Mouse (Mus musculus) heart, postnatal 36 days (tissue): Measurements from ENCODE around the gene 1810009A15Rik. TPM values are rescaled to one million over a fixed set of nuclear protein-coding genes. Genes with fewer than 3 reads are reported as not detected.
A peak's percentile ranks its signal among the peaks of the same experiment; 100 is the strongest.
"Not testable (repeated sequence)": the region's sequence is repeated elsewhere in the genome, so short reads cannot be mapped to it uniquely, and the experiment has no call there.

Experiments
- DNase-seq, 2 experiments: peaks; one replicate each; pipeline ENCODE4 v3.0.0; 2021 to 2022
- intact Hi-C: fragments of 180-260 bp; cut with DNase I; formaldehyde crosslinking; loops from one replicate; pipeline ENCODE4 v1.15.1; 2025
- total RNA-seq, 2 experiments: library from RNA; stranded (reverse); gene quantifications; 2 replicates each; pipeline ENCODE4 v1.2.3; 2021

1810009A15Rik gene
- total RNA-seq, 2 experiments from 2014 or later, result 18.7 to 20.4 TPM

- no peak for DNase-seq
- intact Hi-C loops, result no loop called here
Measured at GRCm38 (mm10) chr19:8872266-8872840, 16.3 kb upstream of the 1810009A15Rik start.

GRCm38 (mm10) chr19:8875031-8875430 is 13.6 kb upstream of the 1810009A15Rik start:
- intact Hi-C loops, result no loop called here

GRCm38 (mm10) chr19:8880311-8881033 is 8.2 kb upstream of the 1810009A15Rik start, which contains the start of gene Uqcc3:
Gene Uqcc3, minus strand, starts transcription at chr19:8880923.
- intact Hi-C loops, result no loop called here
- DNase-seq, result peak; percentile 87 to 90

More at GRCm38 (mm10) chr19:8875031-8875430, 13.6 kb upstream of the 1810009A15Rik start:
- DNase-seq, result no peak

- intact Hi-C loops, result no loop called here
- DNase-seq, result no peak
Measured at GRCm38 (mm10) chr19:8881034-8881392, 7.6 kb upstream of the 1810009A15Rik start.

GRCm38 (mm10) chr19:8883616-8884015 is 5.0 kb upstream of the 1810009A15Rik start, which contains the start of the genes Lbhd1 and Gm49403:
Gene Lbhd1, plus strand, starts transcription at chr19:8883732.
Gene Gm49403, plus strand, starts transcription at chr19:8883930.
- intact Hi-C loops, result no loop called here
- DNase-seq, result no peak

- no peak for DNase-seq
- intact Hi-C loops, result no loop called here
Measured at GRCm38 (mm10) chr19:8886916-8887584, 1.6 kb upstream of the 1810009A15Rik start.

- intact Hi-C loops, result no loop called here
Measured at GRCm38 (mm10) chr19:8887585-8888463, 829 bp upstream of the 1810009A15Rik start.

GRCm38 (mm10) chr19:8892829-8893766 is 4.4 kb downstream of the 1810009A15Rik start, which contains the start of gene Ints5:
Gene Ints5, plus strand, starts transcription at chr19:8893005.
- intact Hi-C loops, result loop anchor here (2.0 kb wide), 1 partner anchor 48 kb away; the partner anchor contains the start of gene Mta2
- DNase-seq, result peak; percentile 87

More at GRCm38 (mm10) chr19:8887585-8888463, 829 bp upstream of the 1810009A15Rik start:
- DNase-seq, result no peak

GRCm38 (mm10) chr19:8895397-8895960 is 6.8 kb downstream of the 1810009A15Rik start:
- intact Hi-C loops, result no loop called here
- no peak for DNase-seq

GRCm38 (mm10) chr19:8896231-8896630 is 7.6 kb downstream of the 1810009A15Rik start:
- intact Hi-C loops, DNase-seq: not testable (repeated sequence)

GRCm38 (mm10) chr19:8897211-8897864 is 8.7 kb downstream of the 1810009A15Rik start:
- peak; percentile 40 to 45 for DNase-seq
- intact Hi-C loops, result not testable (repeated sequence)

- intact Hi-C loops, result loop anchor here (2.0 kb wide), 1 partner anchor 23 kb away; the partner anchor contains the start of gene B3gat3
- peak; percentile 92 to 93 for DNase-seq
Measured at GRCm38 (mm10) chr19:8897865-8898495, 9.3 kb downstream of the 1810009A15Rik start, which contains the start of gene Ganab. Gene Ganab, plus strand, starts transcription at chr19:8898071.

GRCm38 (mm10) chr19:8898576-8898975 is 9.9 kb downstream of the 1810009A15Rik start:
- no peak for DNase-seq
- intact Hi-C loops, result loop anchor here (2.0 kb wide), 1 partner anchor 22 kb away; the partner anchor contains the start of gene B3gat3

- intact Hi-C loops, result loop anchor here (2.0 kb wide), 1 partner anchor 22 kb away; the partner anchor contains the start of gene B3gat3
- no peak for DNase-seq
Measured at GRCm38 (mm10) chr19:8899079-8899478, 10.4 kb downstream of the 1810009A15Rik start.

GRCm38 (mm10) chr19:8903412-8903811 is 14.8 kb downstream of the 1810009A15Rik start:
- DNase-seq, result no peak
- intact Hi-C loops, result no loop called here

- DNase-seq, result no peak
- intact Hi-C loops, result no loop called here
Measured at GRCm38 (mm10) chr19:8908531-8908930, 19.9 kb downstream of the 1810009A15Rik start.

GRCm38 (mm10) chr19:8911810-8912209 is 23.2 kb downstream of the 1810009A15Rik start:
- intact Hi-C loops, result no loop called here
- DNase-seq, result no peak
